21 mouse cellular contexts compared by ENCODE assay signal in the genomic region with DNA sequence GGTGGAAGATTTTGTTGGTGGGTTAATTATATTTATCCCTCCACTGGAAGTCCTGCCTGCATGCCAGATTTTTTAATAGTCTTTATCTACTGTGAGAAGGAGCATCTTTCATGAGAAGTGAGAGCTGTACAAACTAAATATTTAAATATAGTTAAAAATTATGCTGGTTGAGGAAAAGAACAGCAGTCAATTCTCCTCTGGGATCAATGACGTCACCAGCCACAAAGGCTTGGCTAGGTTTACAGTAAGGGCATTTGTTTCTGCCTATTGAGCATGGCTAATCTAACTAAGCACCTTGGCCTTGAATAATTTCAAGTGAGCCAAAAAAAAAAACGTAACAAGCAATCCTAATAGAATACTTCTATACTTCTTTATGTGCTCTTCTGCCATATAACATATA.
A peak's percentile ranks its signal among the peaks of the same experiment; 100 is the strongest.
DNase-seq lines count a peak whose midpoint lies in the region; ATAC-seq and TF ChIP-seq lines count a peak whose summit lies in the region.
"Had no signal": no experiment of that assay in that cellular context is flagged by ENCODE, and none has a peak within 500 bp of the region (broad histone marks: within the 10 kb centered on the region; RNA-seq: fewer than 3 reads in every experiment).

No protein-coding gene starts in this region.

- no peak for TF ChIP-seq CTCF in midbrain, postnatal 0 days (IDR thresholded peaks at IDR 0.05)

- 25% methylated on average over 2 of the region's 2 CpGs for WGBS in forebrain, embryonic 14.5 days
- WGBS in forebrain, embryonic 12.5 days, result 64% methylated on average over 2 of the region's 2 CpGs
- 66% methylated on average over 2 of the region's 2 CpGs for WGBS in midbrain, postnatal 0 days
- WGBS in midbrain, embryonic 10.5 days, result 81% methylated on average over 2 of the region's 2 CpGs

- no peak overlapping the region for H3K9ac ChIP-seq in forebrain, embryonic 14.5 days (ENCODE audit: low read length)
- H3K9ac ChIP-seq in forebrain, embryonic 12.5 days, result no peak overlapping the region
- H3K9ac ChIP-seq in midbrain, postnatal 0 days (replicated peaks; ENCODE audit: low read length, poor library complexity, severe bottlenecking), result no peak overlapping the region
- H3K9ac ChIP-seq: embryonic facial prominence, embryonic 15.5 days; heart, embryonic 12.5 days; hindbrain, embryonic 15.5 days had no signal

- H3K27ac ChIP-seq in forebrain, embryonic 14.5 days (ENCODE audit: low read depth, low read length), result no peak overlapping the region
- H3K27ac ChIP-seq in forebrain, embryonic 12.5 days, result no peak overlapping the region
- no peak overlapping the region for H3K27ac ChIP-seq in midbrain, postnatal 0 days (ENCODE audit: low read depth, low read length)
- H3K27ac ChIP-seq in midbrain, embryonic 10.5 days (replicated peaks), result no peak overlapping the region
- H3K27ac ChIP-seq: embryonic facial prominence, embryonic 15.5 days; gastrocnemius, adult 2 months; hindbrain, embryonic 10.5 days; hindbrain, embryonic 15.5 days had no signal

- H3K4me1 ChIP-seq in forebrain, embryonic 14.5 days (ENCODE audit: control insufficient read depth, insufficient read depth, low read length), result no peaks in the 10 kb centered on the region
- no peaks in the 10 kb centered on the region for H3K4me1 ChIP-seq in forebrain, embryonic 12.5 days
- no peaks in the 10 kb centered on the region for H3K4me1 ChIP-seq in midbrain, postnatal 0 days (ENCODE audit: insufficient read depth, low read length)
- H3K4me1 ChIP-seq in midbrain, embryonic 10.5 days, result no peaks in the 10 kb centered on the region
- H3K4me1 ChIP-seq: embryonic facial prominence, embryonic 15.5 days; heart, embryonic 12.5 days; hindbrain, embryonic 10.5 days; hindbrain, embryonic 15.5 days had no signal

- H3K4me2 ChIP-seq in forebrain, embryonic 14.5 days (ENCODE audit: low read length), result no peak overlapping the region
- H3K4me2 ChIP-seq in forebrain, embryonic 12.5 days, result no peak overlapping the region
- no peak overlapping the region for H3K4me2 ChIP-seq in midbrain, postnatal 0 days (ENCODE audit: low read depth, low read length, poor library complexity, severe bottlenecking)
- H3K4me2 ChIP-seq: embryonic facial prominence, embryonic 15.5 days; heart, embryonic 12.5 days; hindbrain, embryonic 15.5 days had no signal

- H3K4me3 ChIP-seq in forebrain, embryonic 14.5 days (ENCODE audit: low read depth, low read length), result no peak overlapping the region
- H3K4me3 ChIP-seq in forebrain, embryonic 12.5 days (replicated peaks), result no peak overlapping the region
- H3K4me3 ChIP-seq in midbrain, postnatal 0 days (ENCODE audit: low read depth, low read length), result no peak overlapping the region
- no peak overlapping the region for H3K4me3 ChIP-seq in midbrain, embryonic 10.5 days
- H3K4me3 ChIP-seq: embryonic facial prominence, embryonic 15.5 days; erythroblast, embryonic 14.5 days; gastrocnemius, adult 2 months; heart, embryonic 12.5 days; hindbrain, embryonic 10.5 days; hindbrain, embryonic 15.5 days had no signal

- peak; percentile 76 for ATAC-seq in forebrain, embryonic 14.5 days
- ATAC-seq in forebrain, embryonic 12.5 days (ENCODE audit: low FRiP score), result no peak; the same call in 1 of the 2 replicates
- no peak for ATAC-seq in midbrain, postnatal 0 days (ENCODE audit: low FRiP score)
- ATAC-seq: CD4-positive, CD25-positive, alpha-beta regulatory T cell, adult 4 months; inflammation-experienced regulatory T-cells, adult 6 months; intestine, postnatal 0 days had no signal

- DNase-seq in cerebellum, postnatal 10 days, result peak; percentile 68 to 72
- no peak for DNase-seq in cerebellum, adult 9-10 months
- DNase-seq in forebrain, embryonic 14.5 days (ENCODE audit: low spot score), result peak; percentile 58
- peak; percentile 58 for DNase-seq in midbrain, postnatal 0 days (ENCODE audit: low spot score)
- no peak for DNase-seq in midbrain, embryonic 10.5 days (ENCODE audit: low spot score)
- no peak for DNase-seq in right cerebral cortex, postnatal 14 days
- DNase-seq: adrenal gland, postnatal 10 days; B cell, adult 2 months; cerebellum, postnatal 36 days; gastrocnemius, adult 2 months; gastrocnemius, postnatal 25 days had no signal

- no peaks in the 10 kb centered on the region for H3K9me3 ChIP-seq in forebrain, embryonic 14.5 days (replicated peaks; ENCODE audit: control insufficient read depth, low read length)
- no peaks in the 10 kb centered on the region for H3K9me3 ChIP-seq in forebrain, embryonic 12.5 days
- no peaks in the 10 kb centered on the region for H3K9me3 ChIP-seq in midbrain, postnatal 0 days (ENCODE audit: low read length)
- no peaks in the 10 kb centered on the region for H3K9me3 ChIP-seq in midbrain, embryonic 10.5 days (replicated peaks)
- H3K9me3 ChIP-seq: embryonic facial prominence, embryonic 15.5 days; heart, embryonic 12.5 days; hindbrain, embryonic 10.5 days; hindbrain, embryonic 15.5 days had no signal

- no peaks in the 10 kb centered on the region for H3K27me3 ChIP-seq in forebrain, embryonic 14.5 days (replicated peaks; ENCODE audit: control insufficient read depth, insufficient read depth, low read length)
- no peaks in the 10 kb centered on the region for H3K27me3 ChIP-seq in forebrain, embryonic 12.5 days
- no peaks in the 10 kb centered on the region for H3K27me3 ChIP-seq in midbrain, postnatal 0 days (ENCODE audit: insufficient read depth, low read length)
- H3K27me3 ChIP-seq in midbrain, embryonic 10.5 days (ENCODE audit: low read depth, poor library complexity, severe bottlenecking), result no peaks in the 10 kb centered on the region
- H3K27me3 ChIP-seq: embryonic facial prominence, embryonic 15.5 days; heart, embryonic 12.5 days; hindbrain, embryonic 15.5 days had no signal

- H3K36me3 ChIP-seq in forebrain, embryonic 14.5 days (ENCODE audit: control insufficient read depth, insufficient read depth, low read length), result no peaks in the 10 kb centered on the region
- no peaks in the 10 kb centered on the region for H3K36me3 ChIP-seq in forebrain, embryonic 12.5 days (replicated peaks)
- H3K36me3 ChIP-seq in midbrain, postnatal 0 days (ENCODE audit: insufficient read depth, low read length), result no peaks in the 10 kb centered on the region
- H3K36me3 ChIP-seq in midbrain, embryonic 10.5 days, result no peaks in the 10 kb centered on the region
- H3K36me3 ChIP-seq: embryonic facial prominence, embryonic 15.5 days; G1E; heart, embryonic 12.5 days; hindbrain, embryonic 10.5 days; hindbrain, embryonic 15.5 days had no signal

Comparison
In these comparisons a context has a peak if more than half of its experiments do, and no peak if none do; other contexts are left out.
1. DNase-seq: peak in cerebellum, postnatal 10 days (2 of 2), forebrain, embryonic 14.5 days (single experiment) and midbrain, postnatal 0 days (single experiment); none in cerebellum, adult 9-10 months (single experiment), midbrain, embryonic 10.5 days (single experiment) and right cerebral cortex, postnatal 14 days (single experiment).